Mouse (Mus musculus) frontal cortex, postnatal 10 days (tissue): ENCODE results near the gene Mmgt2.

Experiments
- DNase-seq, 2 experiments: peaks; one replicate each; pipeline ENCODE4 v3.0.0; 2022; ENCODE audit warnings: low spot score in 2 of 2, mixed read lengths in 1 of 2

Gene Mmgt2

GRCm38 (mm10) chr11:62701218-62701617 lies 52.8 kb downstream of the Mmgt2 start:
- DNase-seq = no peak

- no peak for DNase-seq
These were observed 57.7 kb downstream of the Mmgt2 start for GRCm38 (mm10) chr11:62706141-62706540.

- no peak for DNase-seq
These were observed 59.8 kb downstream of the Mmgt2 start for GRCm38 (mm10) chr11:62708252-62708651.

GRCm38 (mm10) chr11:62710657-62711056 lies 62.2 kb downstream of the Mmgt2 start:
- DNase-seq = no peak
